Comparison of ENCODE assay signal across 22 mouse cellular contexts in genomic region chr16:20436281-20436680, GRCm38 (mm10).
"Had no signal": no experiment of that assay in that cellular context is flagged by ENCODE, and none has a peak within 500 bp of the region (broad histone marks: within the 10 kb centered on the region; RNA-seq: fewer than 3 reads in every experiment).

No protein-coding gene starts in this region.

- ATAC-seq: hindbrain, embryonic 16.5 days; hindbrain, postnatal 0 days; inflammation-experienced regulatory T-cells, adult 6 months; intestine, embryonic 15.5 days; intestine, embryonic 16.5 days; intestine, postnatal 0 days had no signal

- DNase-seq: heart, postnatal 10 days; heart, postnatal 14 days; heart, postnatal 36 days; heart, postnatal 4 days; kidney, adult 11 months; kidney, adult 18-20 months; kidney, adult 2 months; kidney, adult 8-10 months; kidney, adult 9 months; kidney, postnatal 10 days; kidney, postnatal 14 days; kidney, postnatal 25 days; kidney, postnatal 36 days; kidney, postnatal 4 days; layer of hippocampus, adult 9-11 months; layer of hippocampus, postnatal 36 days had no signal
